Mouse (Mus musculus) erythroblast, embryonic 14.5 days (primary cell): Measurements from ENCODE around the gene Zfp358.

Experiments
- GATA1 ChIP-seq: IDR thresholded peaks from 2 replicates; pipeline ENCODE4 v1.6.1; 2012; ENCODE audit warnings: low read length, inconsistent platforms, mixed read lengths
- TAL1 ChIP-seq: IDR thresholded peaks from 3 replicates; pipeline ENCODE4 v1.6.1; 2012; ENCODE audit warnings: low read length, inconsistent platforms, mixed read lengths

GRCm38 (mm10) chr8:3516450-3517116 is 23.6 kb downstream of the Zfp358 start:
- TF ChIP-seq GATA1 (no peak), TAL1 (no peak)
